Mouse (Mus musculus) forebrain, embryonic 13.5 days (tissue): ENCODE results near the gene Nptxr. TPM values are rescaled to one million over a fixed set of nuclear protein-coding genes. Genes with fewer than 3 reads are reported as not detected.
"Not testable (repeated sequence)": the region's sequence is repeated elsewhere in the genome, so short reads cannot be mapped to it uniquely, and the experiment has no call there.

Source experiments
- ATAC-seq: fragments of 200-750 bp; cut with Nextera tagmentation; 2 replicates; pipeline ENCODE4 v1.8.0; 2017
- H3K27ac ChIP-seq: fragments of 300-500 bp; sonication (generic); 2 replicates; pipeline ENCODE4 v1.5.1; 2015; ENCODE audit warnings: inconsistent platforms, mild to moderate bottlenecking, moderate library complexity
- H3K27me3 ChIP-seq: fragments of 300-500 bp; sonication (generic); 2 replicates; pipeline ENCODE4 v1.6.1; 2015; ENCODE audit warnings: mild to moderate bottlenecking, inconsistent platforms
- H3K36me3 ChIP-seq: fragments of 300-500 bp; sonication (generic); 2 replicates; pipeline ENCODE4 v1.6.1; 2015; ENCODE audit warnings: mild to moderate bottlenecking, inconsistent platforms; ENCODE audit not compliant: poor library complexity, severe bottlenecking
- H3K4me1 ChIP-seq: fragments of 300-500 bp; sonication (generic); 2 replicates; pipeline ENCODE4 v1.6.1; 2015; ENCODE audit warnings: inconsistent platforms
- H3K4me2 ChIP-seq: fragments of 300-500 bp; sonication (generic); 2 replicates; pipeline ENCODE4 v1.6.1; 2015; ENCODE audit warnings: inconsistent platforms, mild to moderate bottlenecking, moderate library complexity
- H3K4me3 ChIP-seq: fragments of 300-500 bp; sonication (generic); 2 replicates; pipeline ENCODE4 v1.5.1; 2015; ENCODE audit warnings: mild to moderate bottlenecking, inconsistent platforms
- H3K9ac ChIP-seq: fragments of 300-500 bp; sonication (generic); 2 replicates; pipeline ENCODE4 v1.6.1; 2015; ENCODE audit warnings: mild to moderate bottlenecking, inconsistent platforms
- H3K9me3 ChIP-seq: fragments of 300-500 bp; sonication (generic); replicated peaks from 2 replicates; pipeline ENCODE4 v1.6.1; 2016; ENCODE audit warnings: inconsistent platforms
- WGBS: fragments of 180-500 bp; shearing (Covaris S2); methylation state at CpG from one replicate; pipeline ENCODE4 v1.1.7; 2015; 5-methylcytosine and 5-hydroxymethylcytosine counted together
- polyA plus RNA-seq: library from polyadenylated mRNA; unstranded; fragments of >200 nt; fragmentation: Nextera tagmentation; extraction: Ambion mirVana; gene quantifications from 2 replicates; pipeline ENCODE4 v1.2.1, GENCODE M21; 2015

Nptxr gene
- polyA plus RNA-seq, 1 experiment from 2014 or later = 7.9 TPM

GRCm38 (mm10) chr15:79812840-79813239 is 8.3 kb upstream of the Nptxr start:
- WGBS = 72% methylated on average over 2 of the region's 2 CpGs
- H3K36me3 ChIP-seq, H3K4me1 ChIP-seq, H3K4me3 ChIP-seq, H3K4me2 ChIP-seq, H3K9me3 ChIP-seq, H3K9ac ChIP-seq, ATAC-seq, H3K27ac ChIP-seq: not testable (repeated sequence)
- peaks cover 11% of the 10 kb centered on the region; the same call in 1 of the 2 replicates for H3K27me3 ChIP-seq

GRCm38 (mm10) chr15:79810997-79811396 is 6.4 kb upstream of the Nptxr start:
- WGBS = 67% methylated on average over 4 of the region's 4 CpGs
- H3K27me3 ChIP-seq = peaks cover 29% of the 10 kb centered on the region
- H3K4me2 ChIP-seq = no peak overlapping the region
- no peaks in the 10 kb centered on the region for H3K9me3 ChIP-seq
- H3K4me3 ChIP-seq = no peak overlapping the region
- no peak overlapping the region for H3K9ac ChIP-seq
- no peak overlapping the region for H3K27ac ChIP-seq
- H3K4me1 ChIP-seq = no peaks in the 10 kb centered on the region
- no peak for ATAC-seq
- H3K36me3 ChIP-seq = no peaks in the 10 kb centered on the region

GRCm38 (mm10) chr15:79810061-79810460 is 5.5 kb upstream of the Nptxr start:
- WGBS = 62% methylated on average over 2 of the region's 3 CpGs
- 0 out of 2 replicates have a peak, but pooled peaks cover 2% of the 10 kb centered on the region for H3K4me1 ChIP-seq
- H3K4me2 ChIP-seq = no peak overlapping the region
- H3K36me3 ChIP-seq = no peaks in the 10 kb centered on the region
- peaks cover 38% of the 10 kb centered on the region for H3K27me3 ChIP-seq
- no peaks in the 10 kb centered on the region for H3K9me3 ChIP-seq
- no peak overlapping the region for H3K27ac ChIP-seq
- no peak overlapping the region for H3K4me3 ChIP-seq
- no peak overlapping the region for H3K9ac ChIP-seq
- no peak for ATAC-seq

GRCm38 (mm10) chr15:79808658-79809057 is 4.1 kb upstream of the Nptxr start:
- Histone ChIP-seq H3K27me3 (peaks cover 51% of the 10 kb centered on the region), H3K9me3 (no peaks in the 10 kb centered on the region), H3K4me3 (no peak overlapping the region), H3K4me2 (no peak overlapping the region), H3K27ac (no peak overlapping the region), H3K36me3 (no peaks in the 10 kb centered on the region), H3K9ac (no peak overlapping the region), H3K4me1 (peaks cover 13% of the 10 kb centered on the region)
- no peak for ATAC-seq
- 51% methylated on average over 5 of the region's 5 CpGs for WGBS

- Histone ChIP-seq H3K4me1 (peaks cover 19% of the 10 kb centered on the region), H3K27me3 (peaks cover 56% of the 10 kb centered on the region), H3K9me3 (no peaks in the 10 kb centered on the region), H3K4me3 (no peak overlapping the region), H3K27ac (no peak overlapping the region), H3K9ac (no peak overlapping the region), H3K4me2 (no peak overlapping the region), H3K36me3 (no peaks in the 10 kb centered on the region)
- no peak for ATAC-seq
- WGBS = 33% methylated on average over 5 of the region's 5 CpGs
Measured at GRCm38 (mm10) chr15:79808114-79808513, 3.5 kb upstream of the Nptxr start.

- 50% methylated on average over 1 of the region's 1 CpGs for WGBS
- no peak for ATAC-seq
- H3K4me3 ChIP-seq = no peak overlapping the region
- H3K36me3 ChIP-seq = no peaks in the 10 kb centered on the region
- H3K27ac ChIP-seq = no peak overlapping the region
- H3K4me1 ChIP-seq = peaks cover 21% of the 10 kb centered on the region
- no peak overlapping the region for H3K9ac ChIP-seq
- peaks cover 67% of the 10 kb centered on the region for H3K27me3 ChIP-seq
- no peak overlapping the region for H3K4me2 ChIP-seq
- H3K9me3 ChIP-seq = no peaks in the 10 kb centered on the region
Measured at GRCm38 (mm10) chr15:79807050-79807449, 2.5 kb upstream of the Nptxr start.

GRCm38 (mm10) chr15:79805246-79805645 is 680 bp upstream of the Nptxr start:
- H3K27ac ChIP-seq = 0 out of 2 replicates have a peak overlapping the region, but pooled peaks have one; percentile 44
- no peak for ATAC-seq

GRCm38 (mm10) chr15:79803533-79804351 is 824 bp downstream of the Nptxr start:
- no peaks in the 10 kb centered on the region for H3K9me3 ChIP-seq
- peak overlapping the region; percentile 69 for H3K27ac ChIP-seq
- 7% methylated on average over 79 of the region's 81 CpGs for WGBS
- H3K9ac ChIP-seq = peak overlapping the region; percentile 74
- H3K4me2 ChIP-seq = peak overlapping the region; percentile 86
- peak overlapping the region; percentile 62 for H3K4me3 ChIP-seq
- peak; percentile 55 for ATAC-seq
- H3K4me1 ChIP-seq = peaks cover 21% of the 10 kb centered on the region
- peaks cover 66% of the 10 kb centered on the region for H3K27me3 ChIP-seq
- no peaks in the 10 kb centered on the region for H3K36me3 ChIP-seq

More at GRCm38 (mm10) chr15:79805246-79805645, 680 bp upstream of the Nptxr start:
- H3K4me1 ChIP-seq = peaks cover 21% of the 10 kb centered on the region
- H3K27me3 ChIP-seq = peaks cover 69% of the 10 kb centered on the region
- peak overlapping the region; percentile 74; the same call in 1 of the 2 replicates for H3K9ac ChIP-seq
- 22% methylated on average over 8 of the region's 8 CpGs for WGBS
- H3K36me3 ChIP-seq = no peaks in the 10 kb centered on the region
- H3K9me3 ChIP-seq = no peaks in the 10 kb centered on the region
- peak overlapping the region; percentile 86 for H3K4me2 ChIP-seq
- H3K4me3 ChIP-seq = peak overlapping the region; percentile 62

- Histone ChIP-seq H3K36me3 (no peaks in the 10 kb centered on the region), H3K27me3 (peaks cover 59% of the 10 kb centered on the region), H3K9ac (no peak overlapping the region), H3K27ac (no peak overlapping the region), H3K4me3 (no peak overlapping the region), H3K9me3 (no peaks in the 10 kb centered on the region), H3K4me1 (peaks cover 21% of the 10 kb centered on the region), H3K4me2 (no peak overlapping the region)
- ATAC-seq = no peak
- 72% methylated on average over 4 of the region's 4 CpGs for WGBS
Measured at GRCm38 (mm10) chr15:79802304-79802703, 2.3 kb downstream of the Nptxr start.

GRCm38 (mm10) chr15:79801646-79802045 is 2.9 kb downstream of the Nptxr start:
- peaks cover 52% of the 10 kb centered on the region for H3K27me3 ChIP-seq

GRCm38 (mm10) chr15:79800701-79801100 is 3.9 kb downstream of the Nptxr start:
- 56% methylated on average over 11 of the region's 11 CpGs for WGBS
- H3K27me3 ChIP-seq = peaks cover 43% of the 10 kb centered on the region
- H3K4me3 ChIP-seq = no peak overlapping the region
- H3K9me3 ChIP-seq = no peaks in the 10 kb centered on the region
- no peak overlapping the region for H3K27ac ChIP-seq
- H3K4me2 ChIP-seq = no peak overlapping the region
- H3K4me1 ChIP-seq = peaks cover 27% of the 10 kb centered on the region
- H3K36me3 ChIP-seq = no peaks in the 10 kb centered on the region
- no peak for ATAC-seq
- no peak overlapping the region for H3K9ac ChIP-seq

More at GRCm38 (mm10) chr15:79801646-79802045, 2.9 kb downstream of the Nptxr start:
- ATAC-seq = no peak
- no peak overlapping the region for H3K4me2 ChIP-seq
- no peaks in the 10 kb centered on the region for H3K36me3 ChIP-seq
- no peak overlapping the region for H3K9ac ChIP-seq
- H3K9me3 ChIP-seq = no peaks in the 10 kb centered on the region
- no peak overlapping the region for H3K4me3 ChIP-seq
- no peak overlapping the region for H3K27ac ChIP-seq
- WGBS = 75% methylated on average over 2 of the region's 2 CpGs
- peaks cover 21% of the 10 kb centered on the region for H3K4me1 ChIP-seq

- H3K4me2 ChIP-seq = no peak overlapping the region
- no peak overlapping the region for H3K4me3 ChIP-seq
- H3K27me3 ChIP-seq = peaks cover 22% of the 10 kb centered on the region
- no peaks in the 10 kb centered on the region for H3K36me3 ChIP-seq
- H3K27ac ChIP-seq = no peak overlapping the region
- H3K9me3 ChIP-seq = no peaks in the 10 kb centered on the region
- 92% methylated on average over 10 of the region's 10 CpGs for WGBS
- peaks cover 13% of the 10 kb centered on the region for H3K4me1 ChIP-seq
- ATAC-seq = no peak
- no peak overlapping the region for H3K9ac ChIP-seq
Measured at GRCm38 (mm10) chr15:79798591-79798990, 6.0 kb downstream of the Nptxr start.
